Mouse (Mus musculus) T-helper 2 cell (primary cell): ENCODE data around the gene Gpr61.

Experiments used
- in situ Hi-C: fragments of 300-600 bp; cut with MboI, MseI; formaldehyde crosslinking; loops from one replicate; pipeline ENCODE4 v1.15.1; 2025; ENCODE audit warnings: high pct_unique_total_duplicates

The Gpr61 gene

DNA sequence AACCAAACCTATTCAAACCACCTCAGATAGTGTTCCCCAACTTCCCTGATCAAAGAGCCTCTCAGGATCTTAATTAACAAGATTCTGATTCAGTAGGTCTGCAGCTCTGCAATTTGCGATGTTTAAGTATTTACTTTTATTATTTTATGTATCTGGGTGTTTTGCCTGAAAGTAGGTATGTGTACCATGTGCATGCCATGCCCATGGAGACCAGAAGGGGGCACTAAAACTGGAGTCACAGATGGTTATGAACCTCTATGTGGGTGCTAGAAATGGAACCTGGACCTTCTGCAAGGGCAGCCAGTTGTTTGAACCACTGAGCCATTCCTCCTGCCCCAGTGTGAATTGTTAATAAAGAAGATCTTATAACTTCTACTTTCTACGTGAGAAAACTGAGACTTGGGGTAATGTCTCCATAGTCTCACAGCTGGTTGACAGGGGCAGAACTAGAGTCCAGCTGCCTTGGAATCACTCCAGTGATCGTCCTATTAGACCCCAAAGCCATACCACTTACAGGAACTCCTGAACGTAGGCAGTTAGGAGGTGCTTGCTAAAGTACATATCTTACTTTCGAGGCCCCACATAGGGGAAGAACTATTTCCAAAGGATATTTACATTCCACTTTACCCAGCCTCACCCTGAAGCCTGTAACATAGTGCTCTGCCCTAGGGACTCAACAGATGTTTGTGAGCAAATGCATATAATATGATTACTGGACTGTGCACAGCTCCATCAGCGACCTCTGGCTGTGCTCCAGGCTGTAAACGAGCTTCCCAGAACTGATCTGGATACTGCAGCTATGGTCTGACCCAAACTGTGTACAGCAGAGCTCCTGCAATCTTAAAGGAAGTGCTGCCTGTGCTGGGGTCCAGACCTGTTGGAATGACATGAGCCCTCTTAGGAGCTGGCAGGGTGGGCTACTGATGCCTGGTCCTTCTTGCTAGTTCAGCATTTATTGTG, 24.4 kb upstream of the Gpr61 start:
- in situ Hi-C loops = no loop called here

DNA sequence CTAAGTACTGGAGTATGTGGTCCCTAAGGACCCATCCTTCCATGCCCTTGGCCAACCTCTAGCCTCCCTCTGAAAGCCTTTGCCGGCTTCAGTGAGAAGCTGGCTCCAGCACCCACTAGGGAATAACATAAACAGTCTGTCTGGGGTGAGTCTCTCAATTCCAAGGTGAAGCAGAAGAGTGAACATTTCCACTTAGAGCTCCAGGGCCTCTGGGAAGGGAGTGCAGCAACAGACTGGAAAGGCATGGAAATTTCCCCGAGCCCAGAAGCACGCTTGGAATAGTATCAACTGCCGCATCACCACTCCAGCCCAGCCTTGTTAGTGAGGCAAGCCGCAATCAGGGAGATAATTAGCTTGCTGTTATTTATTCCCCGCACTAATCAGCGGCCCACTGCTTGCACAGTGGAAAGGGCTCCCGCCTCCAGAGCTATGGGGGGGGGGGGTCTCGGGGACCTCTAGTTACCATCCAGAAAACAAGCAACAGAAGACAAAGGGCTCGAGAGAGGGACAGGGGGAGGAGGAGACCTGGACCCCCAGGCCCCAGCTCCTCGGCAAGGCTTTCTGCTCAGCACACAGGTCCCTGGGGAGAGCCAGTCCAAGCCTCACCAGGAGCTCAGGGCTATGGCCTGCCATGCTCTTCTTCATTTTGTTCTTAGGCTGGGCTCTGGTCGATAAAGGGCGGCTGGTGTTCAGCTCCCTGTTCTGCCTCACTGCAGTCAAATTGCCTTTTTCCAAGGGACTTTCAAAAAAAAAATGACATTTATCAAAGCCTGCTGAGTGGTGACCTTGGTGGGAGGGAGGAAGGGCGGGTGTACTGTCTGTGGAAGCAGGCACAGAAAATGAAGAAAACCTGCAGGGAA, 20.2 kb upstream of the Gpr61 start:
- in situ Hi-C loops = loop anchor here (25.0 kb wide), 1 partner anchor 212 kb away; the partner anchor contains the start of gene Psrc1

DNA sequence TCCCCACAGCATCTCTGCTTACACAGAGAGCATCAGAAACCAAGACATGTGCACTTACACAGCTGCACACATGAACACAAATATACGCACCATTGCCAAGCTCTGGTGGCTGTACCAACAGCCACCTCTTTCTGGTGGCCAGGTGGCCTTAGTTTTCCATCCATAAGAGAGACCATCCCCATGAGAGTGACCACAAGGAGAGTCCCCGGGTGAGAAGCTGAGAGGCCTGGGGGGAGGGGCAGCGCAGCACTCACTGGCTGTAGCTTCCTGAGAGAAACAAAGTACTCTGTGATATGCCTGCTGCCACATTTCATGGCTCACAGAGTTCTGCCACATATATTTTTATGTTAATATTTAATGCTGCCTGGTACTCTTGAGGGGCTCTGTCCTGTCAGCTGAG, 14.5 kb upstream of the Gpr61 start:
- in situ Hi-C loops = loop anchor here (5.0 to 25.0 kb wide), 2 partner anchors 83 to 218 kb away; partner anchors contain the start of gene Psrc1

DNA sequence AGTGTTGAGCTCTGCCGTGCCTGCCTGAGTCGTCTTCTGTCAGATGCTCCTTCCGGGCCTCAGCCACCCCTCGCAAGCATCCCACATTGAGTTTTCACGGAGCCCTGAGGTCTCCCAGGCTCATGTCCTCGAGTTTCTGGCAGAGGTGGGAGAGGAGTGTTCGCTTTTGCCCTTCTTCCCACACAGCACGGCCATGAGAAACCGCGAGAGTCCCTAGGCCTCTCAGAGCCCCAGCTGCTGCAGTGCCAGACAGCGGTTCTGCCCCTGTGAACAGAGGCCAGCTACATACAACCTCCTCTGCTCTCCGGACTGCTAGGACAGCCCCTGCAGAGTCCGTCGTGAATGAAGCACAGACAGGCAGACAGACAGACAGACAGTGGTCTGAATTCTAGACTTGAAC, 12.8 kb upstream of the Gpr61 start:
- in situ Hi-C loops = loop anchor here (5.0 to 25.0 kb wide), 2 partner anchors 85 to 220 kb away; partner anchors contain the start of gene Psrc1

DNA sequence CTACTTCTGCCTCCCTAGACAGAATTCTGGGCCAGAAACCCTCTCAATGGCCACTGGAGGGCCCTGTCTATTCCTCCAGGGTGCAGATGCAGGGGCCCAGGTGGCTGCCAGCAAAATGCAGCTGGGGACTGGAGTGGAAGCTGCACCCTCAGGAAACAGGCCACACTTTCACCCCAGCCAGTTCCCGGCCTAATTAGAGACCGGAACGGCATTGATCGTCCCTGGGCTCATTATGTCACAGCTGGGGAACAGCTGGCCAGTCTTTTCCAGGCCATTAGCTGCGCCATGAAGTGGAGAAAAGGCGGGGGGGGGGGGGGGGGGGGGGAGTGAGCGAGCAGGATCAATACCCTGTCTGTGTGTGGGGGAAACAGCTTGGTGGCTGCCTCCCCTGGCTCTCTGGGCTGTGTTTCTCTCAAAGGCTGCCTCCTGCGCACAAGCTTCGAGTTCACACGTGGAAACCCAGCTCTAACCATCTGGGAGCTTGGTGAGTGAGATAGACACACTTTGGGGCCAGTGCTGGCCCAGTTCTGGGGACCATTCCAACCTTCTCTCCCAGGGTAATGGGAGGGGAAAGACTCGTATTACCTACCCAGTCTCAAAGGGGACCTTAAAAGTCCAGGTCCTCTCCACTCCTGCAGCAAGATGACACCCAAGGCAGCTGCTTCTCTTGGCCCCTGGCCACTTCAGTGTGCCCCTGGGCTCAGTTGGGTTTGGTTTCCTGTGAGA, 12.0 kb upstream of the Gpr61 start:
- in situ Hi-C loops = loop anchor here (5.0 to 25.0 kb wide), 2 partner anchors 86 to 221 kb away; partner anchors contain the start of gene Psrc1

DNA sequence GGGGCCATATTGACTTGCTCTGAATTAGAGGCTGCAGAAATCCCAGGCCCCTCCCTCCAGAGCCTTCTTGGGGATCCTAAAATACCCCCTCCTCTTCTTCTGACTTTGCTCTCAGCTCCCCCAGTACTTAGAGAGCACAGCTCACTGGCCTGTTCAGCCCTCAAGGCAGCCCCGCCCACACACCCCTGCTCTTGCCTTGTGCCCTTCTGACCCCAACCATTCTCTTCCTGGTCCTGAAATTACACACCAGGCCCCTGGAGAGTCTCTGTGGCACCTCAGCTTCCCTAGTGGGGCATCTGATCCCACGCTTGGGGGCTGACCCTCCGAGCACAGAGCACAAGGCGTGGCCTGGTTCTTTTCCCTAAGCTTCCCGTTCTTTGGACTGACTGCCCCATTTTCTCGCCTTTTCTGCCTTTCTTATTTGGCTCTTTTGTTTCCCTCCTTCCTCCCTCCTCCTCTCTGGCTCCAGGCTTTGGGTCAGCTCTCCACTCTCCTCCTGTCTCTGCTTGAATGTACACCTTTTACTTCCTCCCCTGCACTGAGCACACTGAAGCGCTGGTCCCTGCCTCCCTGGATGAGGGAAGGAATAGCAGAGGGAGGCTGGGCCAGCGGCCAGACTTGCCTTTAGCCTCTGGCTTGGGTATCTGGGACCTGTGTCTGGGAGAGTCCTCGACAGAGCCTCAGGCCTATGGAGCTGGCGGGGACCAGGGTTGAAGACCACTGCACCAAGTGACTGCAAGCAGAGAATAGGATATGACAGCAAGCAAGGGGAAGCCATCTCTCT, 11.0 kb upstream of the Gpr61 start:
- in situ Hi-C loops = loop anchor here (5.0 to 25.0 kb wide), 2 partner anchors 87 to 222 kb away; partner anchors contain the start of gene Psrc1

DNA sequence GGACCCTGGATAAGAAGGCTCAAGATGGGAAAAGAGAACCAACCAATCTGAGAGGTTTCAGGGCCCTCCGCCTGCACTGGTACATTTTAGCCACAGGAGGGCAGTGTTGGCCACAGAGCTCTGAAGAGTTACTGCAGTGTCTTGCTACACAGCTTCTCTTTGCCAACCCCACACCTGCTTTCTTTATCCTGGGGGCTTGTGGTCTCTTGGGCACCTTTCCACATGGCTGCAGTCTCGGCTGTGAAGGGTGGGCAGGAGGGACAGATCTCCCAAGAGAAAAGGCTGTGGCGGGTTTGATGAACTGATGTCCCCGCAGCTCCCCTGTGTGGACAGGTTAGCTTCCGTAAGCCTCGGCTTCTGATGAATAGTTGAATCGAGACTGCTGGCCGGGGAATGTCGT, 10.1 kb upstream of the Gpr61 start:
- in situ Hi-C loops = loop anchor here (5.0 to 25.0 kb wide), 2 partner anchors 87 to 222 kb away; partner anchors contain the start of gene Psrc1

DNA sequence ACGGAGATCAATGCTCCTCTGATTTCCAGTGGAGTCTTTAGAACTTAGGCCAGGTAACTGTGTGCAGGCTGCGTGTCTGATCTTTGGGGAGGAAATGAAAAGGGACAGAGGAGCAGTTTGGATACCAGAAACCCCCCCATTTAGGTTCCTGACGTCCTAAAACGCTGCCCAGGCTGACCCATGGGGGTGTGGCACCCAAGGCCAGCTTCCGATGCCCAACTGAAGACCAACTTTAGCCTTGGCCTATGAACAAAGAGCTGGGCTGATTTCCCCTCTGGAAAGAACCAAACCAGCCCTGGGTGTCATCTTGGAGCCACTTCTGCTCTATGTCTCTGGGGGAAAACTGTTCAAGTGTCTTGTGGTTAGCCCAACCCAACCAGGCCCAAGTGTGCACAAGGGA, 9.4 kb upstream of the Gpr61 start:
- in situ Hi-C loops = loop anchor here (25.0 kb wide), 1 partner anchor 223 kb away; the partner anchor contains the start of gene Psrc1

DNA sequence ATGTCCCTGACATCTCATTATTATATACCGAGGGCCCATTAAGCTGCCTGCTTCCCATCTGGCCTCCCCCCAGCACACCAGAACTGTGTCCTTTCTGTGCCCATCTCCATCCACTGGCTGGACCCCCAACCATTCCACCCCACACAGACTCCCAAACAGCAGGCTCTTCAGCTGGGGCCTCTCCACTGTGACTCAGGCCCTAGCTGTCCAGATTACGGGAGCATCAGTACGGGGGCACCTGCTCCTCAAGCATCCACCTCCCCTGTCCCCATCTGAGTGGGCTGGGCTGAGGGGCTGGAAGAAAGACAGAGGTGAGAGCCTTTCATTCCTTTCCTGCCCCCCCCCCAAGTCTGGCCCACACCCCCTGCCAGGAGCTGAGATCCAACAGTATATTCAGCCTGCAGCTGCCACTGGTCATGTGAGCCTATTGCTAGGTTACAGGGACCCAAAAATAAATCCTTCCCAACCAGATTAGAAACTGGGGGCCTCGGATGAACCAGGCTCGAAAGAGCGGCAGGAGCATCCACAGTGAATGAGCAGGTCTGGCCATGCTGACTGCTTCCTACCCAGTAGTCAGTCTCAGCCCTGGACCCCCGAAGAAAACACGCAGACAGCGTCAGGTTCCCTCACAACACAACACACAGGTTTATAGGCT, 3.8 kb upstream of the Gpr61 start:
- in situ Hi-C loops = loop anchor here (25.0 kb wide), 1 partner anchor 229 kb away; the partner anchor contains the start of gene Psrc1

DNA sequence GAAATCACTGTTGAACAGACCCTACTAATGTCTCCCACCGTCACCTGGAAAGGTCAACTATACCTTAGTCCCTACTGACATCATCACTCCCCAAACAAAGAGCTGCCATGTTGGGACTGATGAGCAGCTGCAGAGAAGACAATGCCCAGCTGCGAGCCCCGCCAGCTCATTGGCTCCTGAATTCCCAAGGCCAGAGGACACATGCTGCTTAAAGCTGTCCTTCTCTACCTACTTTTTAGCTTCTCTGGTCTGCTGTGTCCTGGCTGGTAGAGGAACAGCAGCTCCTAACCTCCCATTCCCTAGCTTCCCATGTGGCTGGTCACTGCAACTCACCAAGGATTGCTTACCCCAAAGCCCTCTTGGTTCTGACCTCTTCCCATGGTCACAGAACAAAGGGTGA, 2.4 kb downstream of the Gpr61 start:
- in situ Hi-C loops = loop anchor here (5.0 to 25.0 kb wide), 3 partner anchors 70 to 235 kb away; partner anchors contain the start of genes Gstm7 and Psrc1

DNA sequence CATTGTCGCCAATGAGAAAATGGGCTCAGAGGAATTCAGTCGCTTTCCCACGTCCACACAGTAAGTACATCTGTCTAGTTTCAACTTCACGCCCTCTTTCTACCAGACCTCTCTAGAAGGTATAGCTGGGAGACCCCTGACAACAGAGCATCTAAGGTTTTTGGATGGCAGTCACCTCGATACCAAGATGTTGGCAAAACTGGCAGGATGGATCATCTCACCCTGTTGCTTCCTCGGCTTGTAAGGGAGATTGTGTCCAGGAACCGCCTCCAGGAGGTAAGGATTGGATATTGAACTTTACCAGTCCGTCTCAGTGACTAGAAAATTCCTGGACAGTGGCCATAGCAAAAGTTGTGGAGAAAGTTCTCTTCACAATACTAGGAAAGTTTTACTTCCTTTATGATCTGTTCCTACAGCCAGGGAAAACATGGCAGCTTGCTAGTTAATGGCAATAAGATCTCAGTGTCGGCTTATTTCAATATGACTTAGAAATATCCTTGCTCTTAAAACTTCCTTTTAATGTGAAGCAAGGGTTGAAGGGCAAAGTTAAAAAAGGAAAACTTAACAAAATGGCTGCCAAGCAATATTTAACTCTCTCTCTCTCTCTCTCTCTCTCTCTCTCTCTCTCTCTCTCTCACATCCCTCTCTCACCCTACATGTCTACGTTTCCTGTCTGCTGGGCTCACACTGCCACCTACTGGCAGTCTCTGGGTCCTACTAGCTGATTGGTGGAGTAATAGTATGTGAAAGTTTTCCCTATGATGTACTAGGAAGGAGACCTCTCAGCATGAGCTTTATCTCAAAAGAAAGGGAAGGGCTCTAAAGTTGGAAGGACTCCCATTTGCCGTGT, 7.1 kb downstream of the Gpr61 start:
- in situ Hi-C loops = no loop called here

DNA sequence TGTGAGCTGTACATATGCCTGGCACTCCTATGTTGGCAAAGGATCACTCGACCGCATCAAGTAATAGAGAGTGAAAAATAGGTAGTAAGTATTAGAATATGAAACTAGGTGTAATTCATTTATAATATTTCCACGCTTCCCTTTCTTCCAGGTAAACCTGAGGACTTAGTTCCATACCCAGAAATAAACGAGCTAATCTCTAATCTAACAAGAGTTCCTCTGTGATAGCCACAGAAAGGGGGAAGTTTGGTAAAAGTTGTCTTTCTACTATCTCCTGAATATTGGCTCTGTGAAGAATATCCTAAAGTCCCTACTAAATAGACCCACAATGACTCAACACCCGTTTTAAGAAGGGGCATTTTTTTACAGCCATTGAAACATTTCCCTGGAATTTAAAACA, 8.0 kb downstream of the Gpr61 start:
- in situ Hi-C loops = no loop called here

DNA sequence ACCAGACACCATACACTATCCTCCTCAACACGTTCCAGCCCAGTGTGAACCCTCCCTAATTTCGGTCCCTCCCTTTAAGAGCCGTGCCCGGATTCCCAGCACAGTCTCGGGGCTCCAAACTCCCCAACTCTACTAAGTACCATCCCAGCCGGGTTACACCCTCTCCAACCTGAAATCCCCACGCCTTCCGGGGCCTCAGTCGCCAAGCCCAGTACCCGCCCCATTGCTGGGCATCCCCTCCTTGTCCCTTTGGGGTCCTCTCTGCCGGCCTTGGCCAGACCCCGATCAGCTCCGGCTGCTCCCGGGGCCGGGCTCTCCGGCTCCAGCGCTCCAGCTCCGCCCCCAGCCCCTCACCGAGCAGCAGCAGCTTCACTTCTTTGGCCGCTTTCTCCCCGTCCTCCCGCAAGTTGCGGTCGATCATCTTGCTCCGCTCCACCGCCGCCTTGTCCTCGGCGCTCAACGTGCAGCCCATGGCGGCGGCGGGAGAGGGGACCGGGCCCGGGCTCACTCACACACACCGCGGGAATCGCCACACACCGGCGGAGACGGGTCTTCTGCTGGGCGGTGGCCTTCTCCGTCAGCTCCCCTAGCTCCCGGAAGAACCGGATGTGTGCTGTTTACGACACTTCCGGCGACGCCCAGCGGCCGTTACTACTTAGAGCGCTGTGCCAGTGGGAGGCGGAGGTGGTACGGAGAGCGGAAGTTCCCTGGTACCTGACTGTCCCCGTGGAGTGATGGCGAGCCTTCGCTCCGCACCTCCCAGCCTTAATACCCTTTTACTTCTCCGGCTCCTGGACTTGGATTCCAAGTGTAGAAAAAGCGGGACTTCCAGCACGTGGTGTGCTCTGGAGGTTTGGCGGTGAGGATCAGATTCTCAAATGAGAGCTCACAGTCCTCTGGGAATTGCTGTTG, 8.9 kb downstream of the Gpr61 start, which contains the start of gene Gnai3:
Gnai3 (minus strand) TSS at position 613 of the 912 bp plus-strand sequence.
- in situ Hi-C loops = no loop called here

DNA sequence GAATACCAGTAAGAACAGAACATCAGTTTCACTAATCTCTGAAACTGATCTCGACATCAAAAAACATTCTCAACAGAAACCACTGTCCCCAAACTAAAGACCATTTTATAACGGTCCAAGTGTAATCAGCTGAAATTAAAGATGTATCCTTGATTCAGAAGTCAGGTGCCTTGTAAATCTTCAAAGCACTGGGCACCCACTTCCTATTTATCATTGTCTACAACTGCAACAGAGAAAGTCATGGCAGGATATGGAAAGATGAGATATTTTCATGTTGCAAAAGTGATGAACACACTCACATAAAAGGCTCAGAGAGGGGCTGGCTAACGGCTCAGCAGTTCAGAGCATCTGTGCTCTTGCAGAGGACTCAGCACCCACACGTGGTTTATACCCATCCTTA, 13.9 kb downstream of the Gpr61 start:
- in situ Hi-C loops = no loop called here

DNA sequence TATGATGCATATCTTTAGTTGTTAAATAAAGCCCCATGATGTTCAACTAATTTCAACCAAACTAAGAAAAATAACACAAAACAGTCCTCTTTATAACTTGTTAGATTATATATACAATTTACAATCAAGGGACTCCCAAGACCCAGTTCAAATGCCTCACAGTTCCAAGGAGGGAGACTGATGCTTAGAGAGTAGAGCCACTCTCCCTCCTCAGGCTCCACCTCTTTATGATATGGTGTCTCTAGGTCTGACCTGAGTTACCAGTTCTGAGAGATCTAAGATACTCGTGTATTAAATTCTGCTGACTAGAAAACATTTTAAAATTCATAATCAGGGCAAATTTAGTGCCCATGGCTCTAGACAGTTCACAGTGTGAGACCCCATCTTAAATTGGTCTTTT, 15.6 kb downstream of the Gpr61 start:
- in situ Hi-C loops = no loop called here

DNA sequence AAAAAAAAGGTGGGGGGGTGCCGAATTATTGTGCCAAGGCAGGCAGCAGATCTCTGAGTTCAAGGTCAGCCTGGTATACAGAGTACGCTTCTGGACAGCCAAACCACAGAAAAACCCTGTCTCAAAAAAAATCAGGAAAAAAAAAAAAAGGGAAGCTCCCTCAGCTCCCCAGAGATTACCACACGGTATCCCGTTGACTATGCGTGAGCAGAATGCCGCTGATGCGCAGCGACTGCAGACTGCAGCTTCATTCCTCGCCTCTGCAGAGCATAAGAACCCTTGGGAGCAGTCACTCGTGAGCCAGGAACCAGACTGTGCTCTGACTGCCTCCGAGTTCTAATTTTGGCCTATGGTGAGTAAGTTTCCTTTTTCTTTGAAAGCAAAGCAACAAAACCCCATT, 20.0 kb downstream of the Gpr61 start:
- in situ Hi-C loops = no loop called here

DNA sequence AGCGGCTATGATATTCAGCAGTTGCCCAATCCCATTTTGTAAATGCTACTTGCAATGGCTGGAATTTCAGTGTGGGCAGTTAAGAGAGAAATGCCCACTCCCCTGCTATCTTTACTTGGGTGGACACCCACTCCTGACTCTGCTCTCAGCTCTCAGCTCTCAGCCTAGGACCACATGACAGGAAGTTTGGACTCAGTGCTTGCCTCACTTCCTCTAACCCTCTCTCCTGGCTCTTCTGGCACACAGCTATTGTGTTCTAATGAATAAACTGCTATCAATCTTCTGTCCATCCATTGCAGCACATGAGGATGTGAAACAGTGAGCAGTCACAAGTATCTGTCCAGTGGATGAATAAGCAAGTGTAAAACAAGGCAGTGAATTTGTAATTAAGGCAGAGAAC, 22.2 kb downstream of the Gpr61 start:
- in situ Hi-C loops = no loop called here

DNA sequence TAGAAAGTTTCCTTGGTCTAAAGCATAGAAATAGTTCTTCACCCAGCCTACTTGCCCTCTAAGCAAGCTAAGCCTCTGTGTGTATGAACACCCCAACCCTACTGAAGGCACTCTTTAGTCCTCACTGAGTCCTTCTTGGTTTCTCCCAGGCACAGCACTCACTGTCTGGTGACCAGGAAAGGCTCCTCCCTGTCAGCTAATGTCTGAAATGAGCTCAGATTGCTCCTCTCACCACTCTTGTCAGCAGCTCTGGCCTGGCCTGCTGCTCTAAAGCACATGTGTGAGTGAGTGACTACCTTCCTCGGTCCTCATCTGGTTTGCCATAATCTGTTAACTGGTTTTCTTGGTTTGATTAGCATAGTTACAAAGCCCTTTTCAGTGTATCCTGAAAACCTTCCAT, 22.9 kb downstream of the Gpr61 start:
- in situ Hi-C loops = no loop called here
